Mouse (Mus musculus) C2C12 (cell line): ENCODE data around the gene Tmcc3.

Experiments used
- CEBPB ChIP-seq: IDR thresholded peaks from one replicate; pipeline ENCODE4 v1.6.1; 2011; ENCODE audit warnings: low read depth, mild to moderate bottlenecking, control low read depth, moderate library complexity
- CTCF ChIP-seq: IDR thresholded peaks from one replicate; pipeline ENCODE4 v1.5.1; 2011; ENCODE audit not compliant: control insufficient read depth, insufficient read depth, insufficient read length
- FOSL1 ChIP-seq: IDR thresholded peaks from one replicate; pipeline ENCODE4 v1.8.0; 2011; ENCODE audit warnings: mild to moderate bottlenecking, low read length; ENCODE audit not compliant: poor library complexity, insufficient read depth, severe bottlenecking
- MAX ChIP-seq: IDR thresholded peaks from one replicate; pipeline ENCODE4 v1.6.1; 2011; ENCODE audit warnings: mild to moderate bottlenecking, control low read depth
- MYOG ChIP-seq: IDR thresholded peaks from one replicate; pipeline ENCODE4 v1.6.1; 2011; ENCODE audit not compliant: control insufficient read depth, insufficient read length; ENCODE audit errors: extremely low read depth
- USF1 ChIP-seq: IDR thresholded peaks from one replicate; pipeline ENCODE4 v1.6.1; 2011; ENCODE audit warnings: low read depth, mild to moderate bottlenecking, control low read depth, moderate library complexity

DNA sequence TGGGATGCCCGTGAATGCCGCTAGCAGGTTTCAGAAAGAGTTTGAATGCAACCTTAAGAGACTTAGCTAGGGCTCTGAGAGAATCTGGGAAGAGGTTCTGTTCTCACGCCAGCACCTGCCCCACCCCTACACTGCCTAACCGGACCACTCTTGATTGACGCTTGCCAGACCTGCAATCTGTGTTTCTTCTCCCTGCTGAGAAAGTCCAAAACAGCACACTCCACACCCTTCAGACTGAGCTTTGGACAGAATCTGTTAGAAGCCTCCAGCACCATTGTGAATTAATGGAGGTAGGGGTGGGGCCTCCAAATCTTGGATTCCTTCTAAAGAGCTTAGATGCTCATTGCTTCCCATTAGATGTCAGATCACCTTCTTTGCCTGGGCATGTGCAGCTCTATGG lies 277.2 kb downstream of the Tmcc3 start:
- TF ChIP-seq USF1 (no peak), CTCF (no peak), MAX (no peak), CEBPB (no peak), FOSL1 (no peak), MYOG (no peak)
